Mouse (Mus musculus) megakaryocyte, embryonic 14.5 days (primary cell): ENCODE measurements at regions not wholly inside any gene's neighbourhood (a gene's known extent, or its start where the extent isn't known, plus 50 kb on each side); places are given as distances from the start of the nearest gene placed in this dataset.

ENCODE experiments used
- FLI1 ChIP-seq: IDR thresholded peaks from 2 replicates; pipeline ENCODE4 v1.6.1; 2012; ENCODE audit warnings: low read length, inconsistent platforms, mixed read lengths
- GATA1 ChIP-seq: IDR thresholded peaks from 3 replicates; pipeline ENCODE4 v1.6.1; 2012; ENCODE audit warnings: mixed read lengths, low read length, inconsistent platforms, borderline replicate concordance

DNA sequence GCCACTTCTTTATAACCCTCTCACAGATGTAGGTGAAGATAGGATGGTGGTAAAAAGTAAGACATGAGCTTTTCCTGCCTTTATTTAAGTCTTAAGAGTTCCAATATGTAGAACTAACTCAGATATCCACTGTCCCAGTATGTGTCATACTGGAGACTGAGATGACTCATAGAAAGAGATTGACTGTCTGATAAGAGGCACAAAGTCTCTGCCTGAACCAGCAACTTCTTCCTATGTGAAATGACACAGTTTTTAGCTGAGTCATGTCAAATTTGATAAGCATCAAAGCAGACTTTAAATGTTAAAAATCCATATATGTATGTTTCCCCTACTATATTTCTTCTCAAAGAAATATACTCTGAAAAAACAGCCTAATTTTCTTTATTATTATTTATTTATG, 216.6 kb downstream of the Col12a1 start:
- no peak for TF ChIP-seq GATA1
- no peak for TF ChIP-seq FLI1
